Mouse (Mus musculus) neural tube, embryonic 11.5 days (tissue): ENCODE measurements at regions not wholly inside any gene's neighbourhood (a gene's known extent, or its start where the extent isn't known, plus 50 kb on each side); places are given as distances from the start of the nearest gene placed in this dataset.

Experiments
- ATAC-seq: fragments of 200-750 bp; cut with Nextera tagmentation; 2 replicates; pipeline ENCODE4 v1.8.0; 2017; ENCODE audit warnings: moderate number of reproducible peaks, mild to moderate bottlenecking, moderate TSS enrichment, moderate library complexity; ENCODE audit not compliant: insufficient read depth, low FRiP score, low TSS enrichment
- DNase-seq: peaks from one replicate; pipeline ENCODE4 v3.0.0-alpha.2; 2015; ENCODE audit warnings: low spot score
- H3K27ac ChIP-seq: fragments of 300-500 bp; sonication (generic); 2 replicates; pipeline ENCODE4 v1.5.1; 2014; ENCODE audit warnings: low read depth, mild to moderate bottlenecking, low read length
- H3K27me3 ChIP-seq: fragments of 300-500 bp; sonication (generic); 2 replicates; pipeline ENCODE4 v1.6.1; 2014; ENCODE audit warnings: mild to moderate bottlenecking, low read length, mixed read lengths; ENCODE audit not compliant: control insufficient read depth, insufficient read depth
- H3K36me3 ChIP-seq: fragments of 300-500 bp; sonication (generic); 2 replicates; pipeline ENCODE4 v1.6.1; 2014; ENCODE audit warnings: mild to moderate bottlenecking, low read length, moderate library complexity, mixed read lengths; ENCODE audit not compliant: control insufficient read depth, insufficient read depth
- H3K4me1 ChIP-seq: fragments of 300-500 bp; sonication (generic); 2 replicates; pipeline ENCODE4 v1.6.1; 2014; ENCODE audit warnings: low read length, mixed read lengths; ENCODE audit not compliant: control insufficient read depth, insufficient read depth
- H3K4me2 ChIP-seq: fragments of 300-500 bp; sonication (generic); 2 replicates; pipeline ENCODE4 v1.6.1; 2014; ENCODE audit warnings: low read depth, mild to moderate bottlenecking, moderate library complexity
- H3K4me3 ChIP-seq: fragments of 300-500 bp; sonication (generic); 2 replicates; pipeline ENCODE4 v1.5.1; 2014; ENCODE audit warnings: low read depth, low read length
- H3K9ac ChIP-seq: fragments of 300-500 bp; sonication (generic); 2 replicates; pipeline ENCODE4 v1.6.1; 2014; ENCODE audit warnings: mild to moderate bottlenecking, low read length
- H3K9me3 ChIP-seq: fragments of 300-500 bp; sonication (generic); 2 replicates; pipeline ENCODE4 v1.6.1; 2016; ENCODE audit warnings: low read length; ENCODE audit not compliant: control insufficient read depth
- WGBS: fragments of 180-500 bp; shearing (Covaris S2); extraction: QIAGEN DNeasy Blood & Tissue Kit; methylation state at CpG from one replicate; pipeline ENCODE4 v1.1.7; 2014; 5-methylcytosine and 5-hydroxymethylcytosine counted together

GRCm38 (mm10) chrX:19219301-19219700 is 261.8 kb downstream of the Tex13c3 start:
- Histone ChIP-seq H3K27ac (no peak overlapping the region), H3K4me2 (no peak overlapping the region), H3K4me3 (no peak overlapping the region), H3K36me3 (no peaks in the 10 kb centered on the region), H3K9ac (no peak overlapping the region), H3K9me3 (no peaks in the 10 kb centered on the region), H3K27me3 (no peaks in the 10 kb centered on the region), H3K4me1 (no peaks in the 10 kb centered on the region)
- WGBS, result 88% methylated on average over 2 of the region's 2 CpGs
- no peak for DNase-seq
- no peak for ATAC-seq

GRCm38 (mm10) chrX:19206420-19206819 is 274.7 kb downstream of the Tex13c3 start:
- no peaks in the 10 kb centered on the region for H3K36me3 ChIP-seq
- no peaks in the 10 kb centered on the region for H3K9me3 ChIP-seq
- ATAC-seq (no peak), DNase-seq (no peak)
- H3K27ac ChIP-seq, result no peak overlapping the region
- H3K4me2 ChIP-seq, result no peak overlapping the region
- no peaks in the 10 kb centered on the region for H3K4me1 ChIP-seq
- H3K9ac ChIP-seq, result no peak overlapping the region
- no peaks in the 10 kb centered on the region for H3K27me3 ChIP-seq
- H3K4me3 ChIP-seq, result no peak overlapping the region
- WGBS, result 55% methylated on average over 1 of the region's 1 CpGs

GRCm38 (mm10) chrX:19202542-19202941 is 278.6 kb downstream of the Tex13c3 start:
- DNase-seq (no peak), ATAC-seq (no peak)
- Histone ChIP-seq H3K27ac (no peak overlapping the region), H3K36me3 (no peaks in the 10 kb centered on the region), H3K4me1 (no peaks in the 10 kb centered on the region), H3K9me3 (no peaks in the 10 kb centered on the region), H3K4me3 (no peak overlapping the region), H3K4me2 (no peak overlapping the region), H3K27me3 (no peaks in the 10 kb centered on the region), H3K9ac (no peak overlapping the region)
- 89% methylated on average over 1 of the region's 1 CpGs for WGBS

DNA sequence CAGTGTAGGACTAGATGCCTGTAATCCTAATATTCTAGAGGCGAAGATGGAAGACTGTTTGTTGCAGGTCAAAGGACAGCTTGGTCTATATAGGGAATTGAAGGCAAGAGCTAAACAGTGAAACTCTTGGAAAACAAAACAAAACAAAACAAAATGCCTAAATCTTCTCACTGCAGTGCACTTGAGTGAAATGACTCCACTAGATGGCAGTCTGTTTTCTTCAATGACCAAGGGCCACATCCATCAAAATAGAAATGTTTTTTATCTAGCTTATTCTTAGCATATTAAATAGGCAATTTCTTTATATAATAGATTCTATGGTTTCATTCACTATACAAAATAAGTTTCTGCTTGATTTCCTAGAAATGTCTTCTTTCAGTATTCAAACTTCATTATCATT is 279.7 kb downstream of the Tex13c3 start:
- DNase-seq (no peak), ATAC-seq (no peak)
- Histone ChIP-seq H3K9ac (no peak overlapping the region), H3K4me1 (no peaks in the 10 kb centered on the region), H3K27ac (no peak overlapping the region), H3K27me3 (no peaks in the 10 kb centered on the region), H3K9me3 (no peaks in the 10 kb centered on the region), H3K4me2 (no peak overlapping the region), H3K36me3 (no peaks in the 10 kb centered on the region), H3K4me3 (no peak overlapping the region)
- WGBS, result 93% methylated on average over 1 of the region's 1 CpGs

DNA sequence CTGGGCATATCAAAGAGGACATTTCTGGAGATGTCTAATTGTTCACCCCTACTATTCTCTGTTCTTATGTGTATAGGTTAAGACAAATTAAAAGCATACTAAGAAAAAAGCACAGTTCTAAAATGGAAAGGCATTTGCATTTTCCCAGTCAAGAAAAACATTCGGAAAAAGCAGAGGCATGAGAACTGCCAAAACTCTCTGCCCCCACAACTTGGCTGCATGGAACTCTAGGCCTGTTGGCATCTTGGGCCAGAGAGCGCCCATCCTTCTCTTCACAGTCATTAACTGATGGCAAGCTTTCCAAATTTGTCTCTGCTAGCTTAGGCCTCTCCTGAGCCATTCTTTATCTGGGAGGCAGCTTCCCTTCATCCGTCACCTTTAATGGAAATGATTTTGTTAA is 281.6 kb downstream of the Tex13c3 start:
- Histone ChIP-seq H3K9ac (no peak overlapping the region), H3K9me3 (no peaks in the 10 kb centered on the region), H3K36me3 (no peaks in the 10 kb centered on the region), H3K4me2 (no peak overlapping the region), H3K27ac (no peak overlapping the region), H3K4me1 (no peaks in the 10 kb centered on the region), H3K4me3 (no peak overlapping the region), H3K27me3 (no peaks in the 10 kb centered on the region)
- ATAC-seq (no peak), DNase-seq (no peak)
- 90% methylated on average over 3 of the region's 3 CpGs for WGBS

- ATAC-seq, result no peak
- Histone ChIP-seq H3K27me3 (no peaks in the 10 kb centered on the region), H3K4me3 (no peak overlapping the region), H3K4me2 (no peak overlapping the region), H3K27ac (no peak overlapping the region), H3K4me1 (no peaks in the 10 kb centered on the region), H3K36me3 (no peaks in the 10 kb centered on the region), H3K9ac (no peak overlapping the region), H3K9me3 (no peaks in the 10 kb centered on the region)
- 91% methylated on average over 2 of the region's 2 CpGs for WGBS
- DNase-seq, result no peak
These were observed 312.1 kb downstream of the Tex13c3 start for GRCm38 (mm10) chrX:19168983-19169382.

- Histone ChIP-seq H3K4me3 (no peak overlapping the region), H3K36me3 (no peaks in the 10 kb centered on the region), H3K4me1 (no peaks in the 10 kb centered on the region), H3K27me3 (no peaks in the 10 kb centered on the region), H3K4me2 (no peak overlapping the region), H3K9ac (no peak overlapping the region), H3K9me3 (no peaks in the 10 kb centered on the region), H3K27ac (no peak overlapping the region)
- WGBS, result 86% methylated on average over 5 of the region's 5 CpGs
- no peak for DNase-seq
- no peak for ATAC-seq
These were observed 312.6 kb downstream of the Tex13c3 start for GRCm38 (mm10) chrX:19168546-19168945.

- WGBS, result 74% methylated on average over 1 of the region's 1 CpGs
- no peaks in the 10 kb centered on the region for H3K9me3 ChIP-seq
- no peaks in the 10 kb centered on the region for H3K4me1 ChIP-seq
- no peak overlapping the region for H3K4me2 ChIP-seq
- no peak overlapping the region for H3K9ac ChIP-seq
- ATAC-seq (no peak), DNase-seq (no peak)
- H3K36me3 ChIP-seq, result no peaks in the 10 kb centered on the region
- no peak overlapping the region for H3K27ac ChIP-seq
- H3K27me3 ChIP-seq, result no peaks in the 10 kb centered on the region
- no peak overlapping the region for H3K4me3 ChIP-seq
These were observed 313.0 kb downstream of the Tex13c3 start for GRCm38 (mm10) chrX:19168111-19168510.

- ATAC-seq (peak; percentile 31; the same call in 1 of the 2 replicates), DNase-seq (no peak)
- Histone ChIP-seq H3K27ac (no peak overlapping the region), H3K4me2 (no peak overlapping the region), H3K36me3 (no peaks in the 10 kb centered on the region), H3K27me3 (no peaks in the 10 kb centered on the region), H3K9me3 (no peaks in the 10 kb centered on the region), H3K9ac (no peak overlapping the region), H3K4me1 (no peaks in the 10 kb centered on the region), H3K4me3 (no peak overlapping the region)
- WGBS, result 67% methylated on average over 12 of the region's 12 CpGs
These were observed 313.8 kb downstream of the Tex13c3 start for GRCm38 (mm10) chrX:19167121-19167853.
